Mouse (Mus musculus) lung, postnatal 0 days (tissue): ENCODE measurements around the gene Rnase10.

Source experiments
- CTCF ChIP-seq: IDR thresholded peaks from 2 replicates; pipeline ENCODE4 v1.5.1; 2016; ENCODE audit warnings: antibody characterized with exemption, mild to moderate bottlenecking
- EP300 ChIP-seq: IDR thresholded peaks from 2 replicates; pipeline ENCODE4 v1.6.1; 2016; ENCODE audit warnings: antibody characterized with exemption, mild to moderate bottlenecking, control low read depth

DNA sequence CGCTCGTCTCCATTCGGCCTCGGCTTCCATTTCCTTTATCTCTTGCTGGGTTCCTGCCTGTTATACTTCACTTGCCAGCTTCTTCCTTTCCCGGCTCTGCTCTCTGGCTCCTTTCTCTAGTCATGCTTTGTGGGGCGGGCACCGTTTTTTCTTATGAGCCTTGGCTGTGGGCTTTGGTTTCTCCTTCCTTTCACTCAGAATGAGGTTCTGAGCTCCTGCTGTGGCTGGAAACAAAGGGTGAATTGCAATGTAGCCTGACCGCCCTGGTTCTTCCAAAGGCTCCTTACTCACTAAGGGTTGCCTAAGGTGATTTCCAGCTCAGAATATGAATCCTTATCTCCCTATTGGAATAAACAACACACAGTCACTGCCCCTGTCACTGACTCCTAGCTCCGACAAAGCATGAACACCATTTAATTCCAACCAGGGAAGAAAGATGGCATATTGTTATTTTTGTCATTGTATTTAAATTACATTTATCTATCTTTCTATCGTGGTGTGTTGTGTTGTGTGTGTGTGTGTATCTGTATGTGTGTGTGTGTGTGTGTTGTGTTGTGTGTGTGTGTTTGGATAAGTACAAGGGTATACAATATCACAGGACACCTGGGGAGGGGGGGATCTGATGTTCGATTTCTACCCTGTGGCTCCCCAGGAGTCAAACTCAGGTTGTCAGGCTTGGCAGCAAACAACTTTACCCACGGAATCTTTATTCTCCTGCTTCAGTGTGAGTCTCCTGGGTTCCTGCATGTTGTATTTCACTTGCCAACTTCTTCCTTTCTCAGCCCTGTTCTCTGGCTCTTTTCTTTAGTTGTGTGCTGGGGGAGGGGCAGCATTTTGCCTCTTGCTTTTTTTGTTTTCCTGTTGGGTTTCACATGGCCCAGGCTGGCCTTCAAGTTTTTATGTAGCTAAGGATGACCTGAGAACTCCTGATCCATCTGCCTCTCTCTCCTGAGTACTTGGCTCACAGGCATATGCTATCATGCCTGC, 37.7 kb upstream of the Rnase10 start:
- TF ChIP-seq EP300 (no peak), CTCF (no peak)
